Mouse (Mus musculus) kidney, adult 11 months (tissue): ENCODE results near the gene Emilin3.

Experiments
- DNase-seq: peaks from one replicate; pipeline ENCODE4 v3.0.0; 2022

Emilin3 gene

GRCm38 (mm10) chr2:160915821-160916610, 3.9 kb upstream of the Emilin3 start:
- no peak for DNase-seq

- DNase-seq: no peak
These were observed 2.5 kb upstream of the Emilin3 start for GRCm38 (mm10) chr2:160914656-160915055.

- DNase-seq: no peak
These were observed 448 bp downstream of the Emilin3 start for GRCm38 (mm10) chr2:160911558-160912201.

GRCm38 (mm10) chr2:160910633-160911032, 1.5 kb downstream of the Emilin3 start:
- DNase-seq: no peak

GRCm38 (mm10) chr2:160908607-160909006, 3.5 kb downstream of the Emilin3 start:
- no peak for DNase-seq

GRCm38 (mm10) chr2:160906101-160906500, 6.0 kb downstream of the Emilin3 start:
- DNase-seq: no peak

- no peak for DNase-seq
These were observed 6.8 kb downstream of the Emilin3 start for GRCm38 (mm10) chr2:160905301-160905700.

- DNase-seq: no peak
These were observed 10.3 kb downstream of the Emilin3 start for GRCm38 (mm10) chr2:160901656-160902412.

- no peak for DNase-seq
These were observed 20.4 kb downstream of the Emilin3 start for GRCm38 (mm10) chr2:160891697-160892096.

GRCm38 (mm10) chr2:160891045-160891444, 21.1 kb downstream of the Emilin3 start:
- DNase-seq: no peak

GRCm38 (mm10) chr2:160887859-160888258, 24.3 kb downstream of the Emilin3 start:
- DNase-seq: peak; percentile 83

- DNase-seq: peak; percentile 87
These were observed 24.8 kb downstream of the Emilin3 start for GRCm38 (mm10) chr2:160887284-160887683.

- no peak for DNase-seq
These were observed 25.9 kb downstream of the Emilin3 start for GRCm38 (mm10) chr2:160886221-160886620.

GRCm38 (mm10) chr2:160884830-160885229, 27.3 kb downstream of the Emilin3 start:
- DNase-seq: no peak

GRCm38 (mm10) chr2:160883912-160884311, 28.2 kb downstream of the Emilin3 start:
- DNase-seq: peak; percentile 59

- DNase-seq: no peak
These were observed 29.7 kb downstream of the Emilin3 start for GRCm38 (mm10) chr2:160882436-160882835.

- DNase-seq: no peak
These were observed 30.5 kb downstream of the Emilin3 start for GRCm38 (mm10) chr2:160881462-160882101.

GRCm38 (mm10) chr2:160880453-160881195, 31.5 kb downstream of the Emilin3 start, which contains the start of gene Lpin3:
Lpin3 (plus strand) TSS chr2:160880670.
- peak; percentile 57 for DNase-seq

- DNase-seq: no peak
These were observed 36.0 kb downstream of the Emilin3 start for GRCm38 (mm10) chr2:160876115-160876514.

GRCm38 (mm10) chr2:160874231-160874877, 37.8 kb downstream of the Emilin3 start:
- DNase-seq: peak; percentile 44

GRCm38 (mm10) chr2:160872890-160873382, 39.2 kb downstream of the Emilin3 start, which contains the start of gene Zhx3:
Zhx3 (minus strand) TSS chr2:160872998.
- peak; percentile 91 for DNase-seq
